Comparison of ENCODE assay signal across 11 mouse cellular contexts in the genomic region with DNA sequence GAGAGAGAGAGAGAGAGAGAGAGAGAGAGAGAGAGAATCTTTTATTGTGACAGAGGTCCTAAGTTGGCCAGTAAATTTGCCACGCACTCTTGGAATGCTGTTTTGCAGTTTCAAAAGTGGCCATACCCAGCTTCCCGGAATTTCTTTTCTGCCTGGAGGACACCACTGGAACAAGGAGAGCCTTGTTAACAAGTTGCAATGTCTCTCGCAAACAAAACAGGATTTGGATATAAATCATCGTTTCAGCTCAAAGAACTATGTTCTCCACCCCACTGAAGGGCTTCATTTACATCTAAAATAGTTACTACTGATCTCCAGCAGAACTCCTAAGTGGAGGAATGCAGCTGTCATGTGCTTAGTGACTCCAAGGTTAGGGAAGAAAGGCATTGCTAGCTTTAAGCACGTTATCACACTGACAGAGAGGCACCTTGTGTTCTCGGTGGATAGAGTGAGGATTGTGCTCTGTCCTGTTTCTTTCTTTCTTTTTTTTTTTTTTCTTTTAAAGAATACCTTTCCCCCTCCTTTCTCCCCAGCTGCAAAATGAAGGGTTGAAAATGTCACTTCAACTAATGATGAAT.
DNase-seq lines count a peak whose midpoint lies in the region; ATAC-seq and TF ChIP-seq lines count a peak whose summit lies in the region.
"Had no signal": no experiment of that assay in that cellular context is flagged by ENCODE, and none has a peak within 500 bp of the region (broad histone marks: within the 10 kb centered on the region; RNA-seq: fewer than 3 reads in every experiment).

No protein-coding gene starts in this region.

- H3K36me3 ChIP-seq in lung, postnatal 0 days (ENCODE audit: insufficient read depth, low read length): no peaks in the 10 kb centered on the region
- no peaks in the 10 kb centered on the region for H3K36me3 ChIP-seq in limb, embryonic 14.5 days (ENCODE audit: control insufficient read depth, insufficient read depth, low read length)
- no peaks in the 10 kb centered on the region for H3K36me3 ChIP-seq in intestine, postnatal 0 days (ENCODE audit: control insufficient read depth, insufficient read depth)

- no peak overlapping the region for H3K4me2 ChIP-seq in lung, postnatal 0 days (replicated peaks; ENCODE audit: low read depth, low read length)
- no peak overlapping the region for H3K4me2 ChIP-seq in limb, embryonic 14.5 days (replicated peaks; ENCODE audit: low read depth, low read length, severe bottlenecking)
- no peak overlapping the region for H3K4me2 ChIP-seq in intestine, postnatal 0 days (replicated peaks; ENCODE audit: low read depth)

- H3K9ac ChIP-seq in lung, postnatal 0 days (replicated peaks; ENCODE audit: low read depth): no peak overlapping the region
- no peak overlapping the region for H3K9ac ChIP-seq in limb, embryonic 14.5 days (ENCODE audit: low read depth, low read length, severe bottlenecking)
- no peak overlapping the region for H3K9ac ChIP-seq in intestine, postnatal 0 days (ENCODE audit: low read depth, low read length)

- no peak for TF ChIP-seq CTCF in lung, postnatal 0 days (IDR thresholded peaks at IDR 0.05)
- TF ChIP-seq CTCF in intestine, postnatal 0 days (IDR thresholded peaks at IDR 0.05; ENCODE audit: low read depth): no peak

- no peaks in the 10 kb centered on the region for H3K4me1 ChIP-seq in lung, postnatal 0 days (ENCODE audit: insufficient read depth, low read depth, low read length)
- peaks cover 20% of the 10 kb centered on the region for H3K4me1 ChIP-seq in limb, embryonic 14.5 days (ENCODE audit: control insufficient read depth, insufficient read depth, low read length)
- H3K4me1 ChIP-seq in intestine, postnatal 0 days (replicated peaks; ENCODE audit: control insufficient read depth, insufficient read depth, low read length): no peaks in the 10 kb centered on the region

- peak; percentile 43 for TF ChIP-seq EP300 in lung, postnatal 0 days (IDR thresholded peaks at IDR 0.05)

- TF ChIP-seq POLR2A in limb, embryonic 14.5 days (IDR thresholded peaks at IDR 0.05; ENCODE audit: borderline replicate concordance, extremely low read depth, insufficient read depth, insufficient read length): no peak

- DNase-seq in frontal cortex, postnatal 36 days (ENCODE audit: low spot score in 2 of 2): no peak
- DNase-seq in lung, postnatal 0 days (ENCODE audit: low spot score): peak; percentile 26
- DNase-seq in lung, adult 18-20 months: no peak
- DNase-seq in embryo, embryonic 11.5 days (ENCODE audit: low read depth, low spot score): peak; percentile 19
- DNase-seq in limb, embryonic 14.5 days (ENCODE audit: low spot score): no peak
- no peak for DNase-seq in right cerebral cortex, adult 18-20 months
- DNase-seq: cerebellum, postnatal 25 days; liver had no signal

- no peaks in the 10 kb centered on the region for H3K27me3 ChIP-seq in lung, postnatal 0 days (replicated peaks; ENCODE audit: insufficient read depth, low read length)
- H3K27me3 ChIP-seq in limb, embryonic 14.5 days (ENCODE audit: control insufficient read depth, insufficient read depth, low read length): no peaks in the 10 kb centered on the region
- H3K27me3 ChIP-seq in intestine, postnatal 0 days (replicated peaks; ENCODE audit: control insufficient read depth, insufficient read depth, low read length): no peaks in the 10 kb centered on the region

- WGBS in lung, postnatal 0 days: 13% methylated on average over 6 of the region's 6 CpGs
- 16% methylated on average over 6 of the region's 6 CpGs for WGBS in limb, embryonic 14.5 days
- WGBS in intestine, postnatal 0 days: 28% methylated on average over 6 of the region's 6 CpGs

- H3K9me3 ChIP-seq in lung, postnatal 0 days (ENCODE audit: low read length): no peaks in the 10 kb centered on the region
- H3K9me3 ChIP-seq in limb, embryonic 14.5 days (ENCODE audit: control insufficient read depth, low read length): no peaks in the 10 kb centered on the region
- H3K9me3 ChIP-seq in intestine, postnatal 0 days (ENCODE audit: control insufficient read depth): no peaks in the 10 kb centered on the region

- 0 out of 2 replicates have a peak, but pooled peaks have one; percentile 21 for ATAC-seq in frontal cortex, adult (ENCODE audit: low TSS enrichment)
- no peak for ATAC-seq in lung, postnatal 0 days
- 0 out of 2 replicates have a peak, but pooled peaks have one; percentile 30 for ATAC-seq in limb, embryonic 14.5 days (ENCODE audit: low FRiP score, low read depth)
- ATAC-seq in intestine, postnatal 0 days: no peak

- H3K4me3 ChIP-seq in lung, postnatal 0 days (ENCODE audit: low read depth, low read length): no peak overlapping the region
- no peak overlapping the region for H3K4me3 ChIP-seq in limb, embryonic 14.5 days (replicated peaks; ENCODE audit: low read length)
- no peak overlapping the region for H3K4me3 ChIP-seq in intestine, postnatal 0 days (ENCODE audit: low read depth, low read length)

- H3K27ac ChIP-seq in lung, postnatal 0 days (ENCODE audit: low read length): no peak overlapping the region
- H3K27ac ChIP-seq in limb, embryonic 14.5 days (replicated peaks; ENCODE audit: low read depth, low read length): no peak overlapping the region
- no peak overlapping the region for H3K27ac ChIP-seq in intestine, postnatal 0 days (ENCODE audit: low read depth, low read length)
- H3K27ac ChIP-seq: stomach, postnatal 0 days had no signal

Comparison
In these comparisons a context has a peak if more than half of its experiments do, and no peak if none do; other contexts are left out.
1. DNase-seq: peak in lung, postnatal 0 days (single experiment) and embryo, embryonic 11.5 days (single experiment); none in frontal cortex, postnatal 36 days (0 of 2), lung, adult 18-20 months (0 of 2), limb, embryonic 14.5 days (single experiment) and right cerebral cortex, adult 18-20 months (single experiment).
2. ATAC-seq: peak in frontal cortex, adult (single experiment) and limb, embryonic 14.5 days (single experiment); none in lung, postnatal 0 days (single experiment) and intestine, postnatal 0 days (single experiment).